Mouse (Mus musculus) cerebellum, postnatal 4 days (tissue): ENCODE data around the gene Hist1h3e.
"Not testable (repeated sequence)": the region's sequence is repeated elsewhere in the genome, so short reads cannot be mapped to it uniquely, and the experiment has no call there.

ENCODE experiments used
- DNase-seq, 2 experiments: peaks; one replicate each; pipeline ENCODE4 v3.0.0; 2022; ENCODE audit warnings: low spot score in 2 of 2, mixed read lengths in 1 of 2

Gene Hist1h3e

DNA sequence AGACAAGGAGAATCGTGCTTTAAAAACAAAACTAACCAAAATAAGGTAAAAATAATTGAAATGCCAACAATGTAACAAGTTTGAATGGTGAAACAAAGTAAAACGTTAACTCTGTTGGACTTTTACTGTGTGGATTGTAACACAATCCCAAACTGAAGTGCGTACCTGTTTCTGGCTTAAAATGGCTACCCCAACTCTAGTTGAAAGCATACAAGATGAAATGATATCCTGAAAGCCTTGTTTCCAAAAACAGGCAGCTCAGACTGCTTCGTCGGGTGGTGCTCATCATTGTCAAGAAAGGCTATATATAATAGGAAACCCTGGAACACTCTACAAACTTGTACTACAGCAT, 662 bp downstream of the Hist1h3e start:
- DNase-seq: not testable (repeated sequence)

DNA sequence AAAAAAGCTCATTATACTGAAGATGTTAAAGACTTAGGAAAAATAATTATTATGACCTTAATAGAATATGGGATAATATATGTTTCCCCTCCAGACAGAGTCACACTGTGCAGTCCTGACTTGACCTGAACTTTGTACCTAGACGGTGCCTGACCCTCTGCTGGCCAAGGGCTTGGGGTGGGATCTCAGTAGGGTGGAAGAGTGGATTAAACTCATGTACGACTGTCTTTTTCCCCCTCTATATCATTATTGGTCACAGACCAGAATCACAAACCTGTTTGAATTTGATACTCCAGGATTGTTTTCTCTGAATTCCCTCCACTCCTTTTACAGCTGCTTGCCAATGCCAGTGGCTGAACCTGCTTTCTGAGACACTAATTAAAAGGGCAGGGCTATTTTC, 1.5 kb downstream of the Hist1h3e start:
- not testable (repeated sequence) for DNase-seq

DNA sequence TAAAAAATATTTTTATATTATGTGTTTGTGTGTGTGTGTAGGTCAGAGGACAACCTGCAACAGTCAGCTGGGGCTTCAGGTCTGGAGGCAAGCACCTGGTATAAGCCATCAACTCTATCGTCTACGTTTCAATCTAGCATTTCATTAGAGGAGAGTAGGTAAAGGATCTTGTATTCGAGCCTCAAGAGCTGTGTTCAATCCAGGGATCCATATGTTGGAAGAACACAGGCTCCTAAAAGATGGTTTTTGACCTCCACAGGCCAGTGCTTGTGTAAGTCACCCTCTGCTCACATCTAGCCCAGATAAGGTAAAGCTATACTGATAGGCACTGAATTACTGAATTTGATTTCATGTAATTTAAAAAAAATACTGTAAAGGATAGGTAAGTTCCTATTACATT, 5.3 kb downstream of the Hist1h3e start:
- DNase-seq: no peak

DNA sequence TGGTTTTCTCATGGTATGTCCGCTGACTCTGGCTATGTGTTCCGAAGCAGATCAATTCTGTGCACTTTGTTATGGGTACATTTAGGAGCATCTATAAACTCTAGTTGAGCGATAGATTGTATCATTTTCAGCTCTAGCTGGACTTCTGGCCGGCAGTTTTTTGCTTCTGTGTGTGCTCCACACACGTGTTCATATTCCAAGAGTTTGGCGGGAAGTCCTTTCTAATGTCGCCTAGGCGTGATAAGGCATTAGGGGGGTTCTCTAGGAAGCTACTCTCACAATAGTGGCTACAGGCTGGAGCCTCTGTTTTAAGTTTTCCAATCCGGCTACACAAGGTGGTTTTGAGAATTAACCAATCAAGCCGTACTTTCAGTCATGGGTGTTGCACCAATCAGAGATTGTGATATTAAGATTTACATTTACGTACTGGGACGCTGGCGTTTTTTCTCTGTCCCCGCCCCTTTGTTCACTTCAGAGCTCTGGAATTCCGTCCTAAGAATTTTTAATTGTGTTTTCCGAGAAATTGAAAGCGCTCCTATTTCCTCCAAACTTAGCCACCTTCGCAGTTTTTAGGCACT, 6.2 kb downstream of the Hist1h3e start:
- DNase-seq: peak; percentile 21 to 41

DNA sequence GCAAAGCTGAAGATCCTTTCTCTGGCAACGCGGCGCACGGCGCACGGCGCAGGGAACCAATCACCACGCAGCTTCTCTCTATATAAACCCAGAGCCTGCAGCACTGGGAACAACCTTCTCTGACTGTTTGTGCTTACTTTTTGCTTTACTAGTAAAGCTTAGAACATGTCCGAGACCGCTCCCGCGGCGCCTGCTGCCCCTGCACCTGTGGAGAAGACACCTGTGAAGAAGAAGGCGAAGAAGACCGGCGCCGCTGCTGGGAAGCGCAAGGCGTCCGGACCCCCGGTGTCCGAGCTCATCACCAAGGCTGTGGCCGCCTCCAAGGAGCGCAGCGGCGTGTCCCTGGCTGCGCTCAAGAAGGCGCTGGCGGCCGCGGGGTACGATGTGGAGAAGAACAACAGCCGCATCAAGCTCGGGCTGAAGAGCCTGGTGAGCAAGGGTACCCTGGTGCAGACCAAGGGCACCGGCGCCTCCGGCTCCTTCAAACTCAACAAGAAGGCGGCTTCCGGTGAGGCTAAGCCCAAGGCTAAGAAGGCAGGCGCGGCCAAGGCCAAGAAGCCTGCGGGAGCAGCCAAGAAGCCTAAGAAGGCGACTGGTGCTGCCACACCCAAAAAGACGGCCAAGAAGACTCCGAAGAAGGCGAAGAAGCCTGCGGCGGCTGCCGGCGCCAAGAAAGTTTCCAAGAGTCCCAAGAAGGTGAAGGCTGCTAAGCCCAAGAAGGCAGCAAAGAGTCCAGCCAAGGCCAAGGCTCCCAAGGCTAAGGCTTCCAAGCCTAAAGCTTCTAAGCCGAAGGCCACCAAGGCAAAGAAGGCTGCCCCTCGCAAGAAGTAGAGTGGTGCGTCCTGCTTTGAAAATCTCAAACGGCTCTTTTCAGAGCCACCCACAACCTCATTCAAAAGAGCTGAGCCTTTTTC, 7.0 kb downstream of the Hist1h3e start:
- DNase-seq: peak; percentile 35 to 69

DNA sequence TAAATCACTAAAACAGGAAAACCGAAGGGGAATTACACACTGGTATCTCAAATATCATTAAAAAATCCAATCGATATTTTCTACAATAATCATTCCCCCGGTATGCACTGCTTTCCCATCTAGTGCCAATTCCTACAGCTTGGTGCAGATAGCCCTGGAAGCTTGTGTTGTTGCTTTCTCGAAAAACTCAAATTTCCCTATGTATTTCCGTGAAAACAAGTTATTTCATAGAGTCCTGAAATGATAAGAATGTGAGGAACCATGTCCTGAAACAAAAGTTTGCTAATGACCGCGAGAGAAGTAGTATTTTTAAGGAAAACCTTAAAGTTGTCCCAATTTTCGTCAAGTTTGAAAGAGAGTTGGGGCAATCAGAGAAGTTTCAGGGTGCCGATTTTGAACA, 7.8 kb downstream of the Hist1h3e start:
- DNase-seq: no peak

DNA sequence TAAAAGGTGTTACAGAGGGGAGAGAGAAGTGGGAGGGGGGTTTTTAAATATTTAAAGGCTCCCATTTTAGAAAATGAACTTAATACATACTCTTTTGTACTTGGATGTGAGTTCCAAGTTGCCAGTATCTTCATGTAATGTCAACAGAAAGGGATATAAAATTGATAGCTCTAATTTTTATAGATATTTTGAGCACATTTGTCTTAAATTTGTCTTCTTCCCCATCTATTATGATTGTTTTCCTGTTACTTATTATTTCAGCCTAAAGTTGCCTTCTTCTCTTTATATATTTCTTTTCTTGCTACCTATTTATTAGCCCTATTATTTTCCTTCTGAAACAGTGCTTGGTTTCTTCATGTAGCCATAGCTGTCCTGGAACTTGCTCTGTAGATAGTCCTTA, 9.2 kb downstream of the Hist1h3e start, which contains the start of gene Hist1h1d:
Hist1h1d (plus strand) TSS at position 301 of the 400 bp plus-strand sequence.
- no peak for DNase-seq

DNA sequence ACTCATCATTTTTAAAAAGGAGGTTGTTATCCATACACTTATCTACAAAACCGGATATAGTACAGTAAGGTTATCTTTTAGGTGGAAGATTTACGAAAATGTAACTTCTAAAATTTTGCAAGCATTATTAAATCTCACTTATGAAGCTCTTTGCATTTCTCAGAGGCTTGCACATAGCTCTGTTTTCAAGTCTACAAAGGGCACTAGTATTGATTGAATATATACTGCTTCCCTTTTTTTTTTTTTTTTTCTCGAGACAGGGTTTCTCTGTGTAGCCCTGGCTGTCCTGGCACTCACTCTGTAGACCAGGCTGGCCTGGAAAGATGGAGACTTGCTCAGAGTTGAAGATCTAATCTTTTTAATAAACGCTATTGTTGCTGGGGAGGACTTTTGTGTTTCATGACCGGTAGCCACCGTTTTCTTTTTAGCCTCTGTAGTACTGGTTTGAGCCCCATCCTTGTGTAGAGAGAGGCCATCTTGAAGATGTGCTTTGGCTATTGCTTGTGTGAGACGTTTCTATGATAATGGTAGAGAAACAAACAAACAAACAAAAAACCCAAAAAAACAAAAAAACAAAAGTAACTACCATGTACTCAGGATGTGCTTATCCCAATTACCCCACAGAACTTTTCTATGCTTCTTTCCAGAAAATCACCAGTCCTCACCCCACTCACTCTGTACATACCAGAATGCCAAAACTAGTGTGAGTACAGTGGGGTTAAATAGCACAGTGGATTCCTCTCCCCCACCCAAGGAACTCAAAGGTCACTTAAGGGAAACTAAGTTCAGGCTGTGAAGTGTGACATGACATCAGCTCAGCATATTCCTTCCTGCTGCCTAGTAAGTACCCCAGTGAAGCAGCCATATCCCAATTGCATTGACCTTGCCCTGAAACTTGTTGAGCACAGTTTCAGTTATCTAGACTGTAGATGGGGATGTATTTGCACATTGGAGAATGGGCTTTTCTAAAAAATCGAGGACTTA, 9.9 kb downstream of the Hist1h3e start:
- DNase-seq: no peak

DNA sequence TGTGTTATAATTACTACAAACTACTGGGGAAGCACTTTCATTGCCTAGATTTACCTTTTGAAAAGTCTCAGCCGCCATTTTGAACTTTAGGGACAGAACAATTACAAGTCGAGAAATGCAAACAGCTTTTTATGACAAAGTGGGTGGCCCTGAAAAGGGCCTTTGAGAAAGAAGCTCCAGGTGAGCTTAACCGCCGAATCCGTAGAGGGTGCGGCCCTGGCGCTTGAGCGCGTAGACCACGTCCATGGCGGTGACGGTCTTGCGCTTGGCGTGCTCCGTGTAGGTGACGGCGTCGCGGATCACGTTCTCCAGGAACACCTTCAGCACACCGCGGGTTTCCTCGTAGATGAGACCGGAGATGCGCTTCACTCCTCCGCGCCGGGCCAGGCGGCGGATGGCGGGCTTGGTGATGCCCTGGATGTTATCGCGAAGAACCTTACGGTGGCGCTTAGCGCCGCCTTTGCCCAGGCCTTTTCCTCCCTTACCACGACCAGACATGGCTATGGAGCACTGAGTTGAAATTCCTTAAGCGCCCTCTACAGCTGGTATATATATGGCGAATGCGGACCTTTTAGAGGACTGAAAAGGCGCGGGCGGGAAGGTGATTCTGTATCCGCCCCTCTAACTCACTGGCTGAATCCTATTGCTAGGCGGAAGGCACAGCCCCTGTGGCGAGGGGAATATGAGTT, 10.9 kb downstream of the Hist1h3e start, which contains the start of gene Hist1h4f:
Hist1h4f (minus strand) TSS at position 503 of the 689 bp plus-strand sequence.
- peak; percentile 65 to 88 for DNase-seq

DNA sequence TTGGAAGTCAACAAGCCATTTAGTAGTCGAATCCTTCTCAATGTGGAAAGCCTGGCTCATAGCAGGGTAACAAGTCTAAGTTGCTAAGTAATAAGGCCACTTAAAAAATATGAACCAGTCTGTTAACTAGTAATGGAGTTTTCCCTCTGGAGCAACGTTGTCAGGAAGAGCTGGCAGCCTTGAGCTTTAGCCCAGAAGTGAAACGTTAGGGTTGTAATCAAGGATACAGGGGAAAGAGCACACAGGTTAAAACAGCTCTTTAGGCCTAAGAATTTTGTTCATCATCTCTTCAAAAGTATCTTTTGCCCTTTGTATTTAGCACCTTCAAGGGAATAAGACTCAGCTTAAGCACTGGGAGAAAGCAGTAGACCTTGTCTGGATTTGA, 11.4 kb downstream of the Hist1h3e start:
- no peak for DNase-seq

DNA sequence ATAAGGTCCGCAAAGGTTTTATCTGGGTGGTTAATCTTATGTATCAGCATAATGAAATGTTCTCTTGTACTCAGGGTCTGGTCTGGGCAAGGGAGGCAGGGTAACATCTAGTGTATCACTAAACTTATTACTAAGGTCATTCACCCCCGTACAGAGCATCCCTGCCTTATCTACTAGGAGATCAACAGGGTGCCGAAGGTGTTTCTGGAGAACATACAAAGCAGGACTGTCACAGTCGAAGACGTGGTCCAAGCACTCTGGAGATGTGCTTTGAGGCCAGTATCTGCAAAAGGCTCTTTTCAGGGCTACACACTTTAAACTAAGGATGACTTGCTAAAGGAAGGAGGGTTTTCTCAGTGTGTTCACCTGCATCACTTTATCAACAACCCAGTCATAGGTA, 15.5 kb downstream of the Hist1h3e start:
- DNase-seq: no peak

DNA sequence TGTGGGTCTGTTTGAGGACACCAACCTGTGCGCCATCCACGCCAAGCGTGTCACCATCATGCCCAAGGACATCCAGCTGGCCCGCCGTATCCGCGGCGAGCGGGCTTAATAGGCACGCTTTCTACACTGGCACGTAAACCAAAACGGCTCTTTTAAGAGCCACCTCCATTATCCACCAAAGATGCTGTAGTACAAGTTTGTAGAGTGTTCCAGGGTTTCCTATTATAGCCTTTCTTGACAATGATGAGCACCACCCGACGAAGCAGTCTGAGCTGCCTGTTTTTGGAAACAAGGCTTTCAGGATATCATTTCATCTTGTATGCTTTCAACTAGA, 17.4 kb downstream of the Hist1h3e start:
- not testable (repeated sequence) for DNase-seq

DNA sequence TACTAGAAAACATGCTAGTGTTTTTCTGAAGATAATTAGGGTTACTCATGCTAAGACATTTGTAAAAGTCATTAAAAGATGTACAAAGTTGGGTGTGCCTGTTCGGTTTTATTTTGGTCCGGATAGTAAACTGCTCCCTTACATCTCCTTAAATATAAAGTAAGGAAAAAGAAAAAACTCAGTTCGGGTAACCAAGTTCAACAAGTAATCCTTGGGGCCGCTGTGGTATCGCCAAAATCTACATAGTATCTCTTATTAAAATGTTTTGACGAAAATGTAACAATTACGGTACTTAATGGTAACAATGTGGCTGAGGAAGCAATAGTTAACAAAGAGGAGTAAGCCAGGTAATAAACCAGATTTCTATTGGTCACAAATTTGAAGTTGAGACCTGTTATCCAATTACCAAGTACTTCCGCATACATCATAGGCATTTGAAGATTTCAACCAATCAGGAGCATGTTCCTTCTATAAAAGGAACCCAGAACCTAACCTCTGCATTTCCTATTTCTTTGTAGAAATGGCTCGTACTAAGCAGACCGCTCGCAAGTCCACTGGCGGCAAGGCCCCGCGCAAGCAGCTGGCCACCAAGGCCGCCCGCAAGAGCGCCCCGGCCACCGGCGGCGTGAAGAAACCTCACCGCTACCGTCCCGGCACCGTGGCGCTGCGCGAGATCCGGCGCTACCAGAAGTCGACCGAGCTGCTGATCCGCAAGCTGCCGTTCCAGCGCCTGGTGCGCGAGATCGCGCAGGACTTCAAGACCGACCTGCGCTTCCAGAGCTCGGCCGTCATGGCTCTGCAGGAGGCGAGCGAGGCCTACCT, 18.0 kb downstream of the Hist1h3e start, which contains the start of gene Hist1h3f:
Hist1h3f (plus strand) TSS at position 88 of the 822 bp plus-strand sequence.
- DNase-seq: peak in 1 of 2 experiments; percentile 57

DNA sequence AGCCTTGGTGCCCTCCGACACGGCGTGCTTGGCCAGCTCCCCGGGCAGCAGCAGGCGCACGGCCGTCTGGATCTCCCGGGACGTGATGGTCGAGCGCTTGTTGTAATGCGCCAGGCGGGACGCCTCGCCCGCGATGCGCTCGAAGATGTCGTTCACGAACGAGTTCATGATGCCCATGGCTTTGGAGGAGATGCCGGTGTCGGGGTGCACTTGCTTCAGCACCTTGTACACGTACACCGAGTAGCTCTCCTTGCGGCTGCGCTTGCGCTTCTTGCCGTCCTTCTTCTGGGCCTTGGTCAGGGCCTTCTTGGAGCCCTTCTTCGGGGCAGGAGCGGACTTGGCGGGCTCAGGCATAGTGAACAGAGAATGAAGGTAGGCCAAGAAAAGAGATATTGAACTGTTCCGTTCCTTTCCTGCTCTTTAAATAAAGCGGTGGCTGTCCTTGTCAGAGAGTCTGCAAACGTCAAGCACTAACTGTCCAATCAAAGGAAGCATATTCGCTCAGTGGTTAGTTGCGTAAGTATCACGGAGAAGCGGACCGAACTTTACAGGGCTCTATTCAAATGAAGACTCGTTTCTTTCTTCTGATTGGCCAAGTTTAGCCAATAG, 19.1 kb downstream of the Hist1h3e start, which contains the start of gene Hist1h2bh:
Hist1h2bh (minus strand) TSS at position 394 of the 609 bp plus-strand sequence.
- not testable (repeated sequence) for DNase-seq

DNA sequence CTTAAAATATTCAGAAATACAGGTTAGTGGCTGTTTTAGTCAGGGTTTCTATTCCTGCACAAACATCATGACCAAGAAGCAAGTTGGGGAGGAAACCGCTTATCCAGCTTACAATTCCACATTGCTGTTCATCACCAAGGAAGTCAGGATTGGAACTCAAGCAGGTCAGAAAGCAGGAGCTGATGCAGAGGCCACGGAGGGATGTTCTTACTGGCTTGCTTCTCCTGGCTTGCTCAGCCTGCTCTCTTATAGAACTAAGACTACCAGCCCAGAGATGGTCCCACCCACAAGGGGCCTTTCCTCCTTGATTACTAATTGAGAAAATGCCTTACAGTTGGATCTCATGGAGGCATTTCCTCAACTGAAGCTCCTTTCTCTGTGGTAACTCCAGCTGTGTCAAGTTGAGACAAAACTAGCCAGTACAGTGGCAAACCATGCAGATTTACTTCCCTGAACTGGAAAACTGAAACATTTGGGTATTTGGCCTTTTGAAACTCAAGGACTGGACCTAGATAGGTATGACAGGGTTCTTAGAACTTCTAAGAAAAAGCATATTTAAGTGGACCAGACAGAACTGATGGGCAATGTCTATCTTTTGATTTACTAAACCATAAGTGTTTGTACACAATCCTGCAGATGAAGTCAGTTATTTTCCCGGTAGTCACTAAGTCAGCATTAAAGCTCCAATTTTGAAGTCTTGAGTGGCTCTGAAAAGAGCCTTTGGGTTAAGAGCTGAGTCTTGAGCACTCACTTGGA, 19.8 kb downstream of the Hist1h3e start:
- not testable (repeated sequence) for DNase-seq

DNA sequence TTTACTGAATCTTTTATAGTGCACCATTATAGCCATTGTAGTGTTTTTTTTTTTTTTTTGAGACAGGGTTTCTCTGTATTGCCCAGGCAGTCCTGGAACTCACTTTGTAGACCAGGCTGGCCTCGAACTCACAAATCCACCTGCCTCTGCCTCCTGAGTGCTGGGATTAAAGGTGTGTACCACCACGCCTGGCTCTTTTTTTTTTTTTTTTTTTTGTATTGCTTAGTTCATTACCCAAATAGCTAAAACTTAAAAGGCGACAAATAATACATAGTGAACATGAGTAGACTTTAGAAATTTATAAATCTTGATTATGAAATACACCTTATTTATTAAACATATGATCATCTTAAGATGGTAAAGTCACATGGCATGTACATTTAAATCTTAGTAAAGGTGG, 20.7 kb downstream of the Hist1h3e start:
- DNase-seq: no peak

DNA sequence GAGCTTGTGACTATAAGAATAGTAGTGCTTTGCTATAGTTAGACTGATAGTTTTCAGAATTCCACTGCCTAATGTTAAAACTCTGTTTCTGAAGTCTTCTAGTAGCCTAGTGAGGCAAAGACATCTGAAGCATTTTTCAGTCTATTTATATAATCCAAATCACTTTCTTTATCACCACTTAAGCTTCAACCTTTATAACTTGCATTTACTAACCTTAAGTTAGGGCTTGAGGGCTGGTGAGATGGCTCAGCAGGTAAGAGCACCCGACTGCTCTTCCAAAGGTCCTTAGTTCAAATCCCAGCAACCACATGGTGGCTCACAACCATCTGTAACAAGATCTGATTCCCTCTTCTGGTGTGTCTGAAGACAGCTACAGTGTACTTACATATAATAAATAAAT, 22.3 kb downstream of the Hist1h3e start:
- not testable (repeated sequence) for DNase-seq

DNA sequence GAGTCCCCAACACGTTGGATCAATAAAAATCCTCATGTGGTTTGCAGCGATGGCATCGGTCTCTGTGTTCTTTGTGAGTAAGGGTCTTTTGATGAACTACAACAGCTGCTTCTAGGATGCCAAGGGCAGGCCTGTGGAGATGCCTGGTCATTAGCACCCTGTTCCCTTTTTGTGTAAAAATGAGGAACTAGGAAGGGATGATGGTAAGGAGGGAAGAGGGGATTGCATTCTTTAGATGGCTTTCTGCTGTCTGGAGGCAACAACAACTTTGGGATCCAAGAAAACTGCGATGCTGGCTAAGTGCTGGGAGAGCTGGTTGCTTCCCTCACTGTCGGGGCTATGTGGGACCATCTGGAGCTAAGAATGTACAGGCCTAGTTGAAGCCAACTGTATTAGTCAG, 23.9 kb downstream of the Hist1h3e start:
- no peak for DNase-seq
